Mouse (Mus musculus): ENCODE measurements around the gene Cuedc1.

- TF ChIP-seq CTCF (IDR thresholded peaks at IDR 0.05; ENCODE audit: low read depth, low read length) (no peak), POLR2A (IDR thresholded peaks at IDR 0.05; ENCODE audit: insufficient read depth, low read length) (no peak), EP300 (IDR thresholded peaks at IDR 0.05; ENCODE audit: insufficient read depth, low read depth, low read length) (no peak)
These were observed 9.5 kb downstream of the Cuedc1 start for GRCm38 (mm10) chr11:88107365-88107764.
